Mouse (Mus musculus) left cerebral cortex, adult 2 months (tissue): Measurements from ENCODE around the gene Ubc. TPM values are rescaled to one million over a fixed set of nuclear protein-coding genes. Genes with fewer than 3 reads are reported as not detected.

Experiments
- DNase-seq, 2 experiments: peaks; one replicate each; pipeline ENCODE4 v3.0.0; 2021 to 2022; ENCODE audit warnings: low spot score in 2 of 2, mixed read lengths in 1 of 2; ENCODE audit errors: extremely low spot score in 1 of 2
- H3K27ac ChIP-seq: fragments of 200-600 bp; 2 replicates; pipeline ENCODE4 v1.8.1; 2022
- H3K4me3 ChIP-seq: fragments of 200-600 bp; 2 replicates; pipeline ENCODE4 v1.8.1; 2022
- CTCF ChIP-seq: fragments of 200-600 bp; IDR thresholded peaks from 2 replicates; pipeline ENCODE4 v1.8.1; 2022; ENCODE audit warnings: antibody characterized with exemption, mild to moderate bottlenecking, moderate library complexity
- intact Hi-C: fragments of 180-260 bp; cut with DNase I; formaldehyde crosslinking; loops from one replicate; pipeline ENCODE4 v1.15.1; 2025
- total RNA-seq, 2 experiments: library from RNA; stranded (reverse); gene quantifications; 2 replicates each; pipeline ENCODE4 v1.2.3; 2021

The Ubc gene
- total RNA-seq, 2 experiments from 2014 or later: 846 to 851 TPM

DNA sequence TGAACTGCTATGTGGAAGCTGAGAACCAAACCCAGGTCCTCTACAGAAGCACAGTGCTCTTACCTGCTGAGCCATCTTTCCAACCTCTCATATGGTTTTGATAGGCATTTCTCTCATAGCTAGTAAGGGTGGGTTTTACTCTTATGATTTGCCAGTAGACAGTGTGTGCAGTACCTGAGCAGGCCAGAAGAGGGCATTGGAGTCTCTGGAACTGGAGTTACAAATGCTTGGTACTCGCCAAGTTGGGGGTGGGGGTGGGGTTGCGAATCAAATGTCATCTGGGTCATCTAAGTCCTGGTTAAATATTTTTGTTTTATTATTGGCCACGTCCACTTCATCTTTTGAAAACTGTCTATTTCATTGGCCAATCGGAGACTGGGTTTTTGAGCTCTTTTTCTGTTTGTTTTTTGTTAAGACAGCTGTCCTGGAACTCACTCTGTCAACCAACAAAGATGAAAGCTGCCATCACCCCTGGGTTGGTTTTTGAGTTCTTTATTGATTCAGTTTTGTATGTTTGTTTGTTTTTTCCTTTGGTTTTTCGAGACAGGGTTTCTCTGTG, 22.0 kb upstream of the Ubc start:
- no peak overlapping the region for H3K4me3 ChIP-seq
- H3K27ac ChIP-seq: no peak overlapping the region
- intact Hi-C loops: loop anchor here (1.0 to 2.0 kb wide), 2 partner anchors 30 to 51 kb away; no protein-coding TSS in a partner anchor
- TF ChIP-seq CTCF: peak; percentile 57
- peak in 1 of 2 experiments; percentile 66 for DNase-seq

DNA sequence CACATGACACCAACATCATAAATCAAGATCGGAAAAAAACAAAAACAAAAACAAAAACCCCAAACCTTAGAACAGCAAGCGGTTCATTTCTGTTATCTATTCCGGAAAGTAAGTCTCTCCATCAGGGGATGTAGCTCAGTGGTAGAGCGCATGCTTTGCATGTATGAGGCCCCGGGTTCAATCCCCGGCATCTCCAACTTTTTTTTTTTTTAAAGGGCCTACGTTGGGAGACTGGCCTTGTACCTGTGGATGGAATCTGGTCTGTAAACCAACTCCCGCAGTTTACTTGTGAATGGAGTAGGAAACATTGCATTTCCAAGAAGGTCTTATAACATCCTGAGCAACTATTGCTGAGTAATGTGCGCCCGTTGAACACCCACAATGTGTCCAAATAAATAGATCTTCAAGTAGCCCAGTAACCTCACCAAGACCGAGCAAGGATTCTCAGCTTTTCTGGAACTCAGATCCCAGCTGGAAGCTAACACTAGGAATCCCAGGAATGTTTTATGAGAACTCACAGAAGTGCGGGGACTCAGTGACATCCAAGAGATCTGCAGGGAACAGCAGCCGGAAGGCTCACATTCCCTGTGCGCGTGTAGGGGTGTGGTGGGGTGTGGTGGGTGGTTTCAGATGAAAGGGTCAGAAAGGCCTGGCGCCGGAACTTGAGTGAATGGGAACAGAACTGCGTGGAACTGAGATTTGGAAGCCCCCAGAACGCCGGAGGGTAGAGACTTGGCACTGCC, 19.5 kb upstream of the Ubc start:
- DNase-seq: peak; percentile 49 to 55
- no peak for TF ChIP-seq CTCF
- H3K4me3 ChIP-seq: peak overlapping the region; percentile 49
- peak overlapping the region; percentile 79 for H3K27ac ChIP-seq
- intact Hi-C loops: no loop called here

DNA sequence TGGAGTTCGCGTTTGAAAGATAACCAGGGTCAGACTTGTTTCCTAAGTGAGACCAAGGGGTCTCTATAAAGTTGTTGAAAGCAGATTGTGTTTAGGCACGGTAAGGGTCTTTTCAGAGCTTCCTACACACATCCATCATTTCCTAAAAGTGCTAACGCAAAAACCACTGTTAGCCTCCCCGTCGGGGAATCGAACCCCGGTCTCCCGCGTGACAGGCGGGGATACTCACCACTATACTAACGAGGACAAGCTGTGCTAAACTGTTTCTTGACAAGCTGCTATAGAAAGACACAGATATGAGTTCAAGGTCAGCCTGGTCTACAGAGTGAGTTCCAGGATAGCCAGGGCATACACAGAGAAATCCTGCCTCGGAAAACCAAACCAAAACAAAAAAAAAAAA, 18.8 kb upstream of the Ubc start:
- peak overlapping the region; percentile 79 for H3K27ac ChIP-seq

DNA sequence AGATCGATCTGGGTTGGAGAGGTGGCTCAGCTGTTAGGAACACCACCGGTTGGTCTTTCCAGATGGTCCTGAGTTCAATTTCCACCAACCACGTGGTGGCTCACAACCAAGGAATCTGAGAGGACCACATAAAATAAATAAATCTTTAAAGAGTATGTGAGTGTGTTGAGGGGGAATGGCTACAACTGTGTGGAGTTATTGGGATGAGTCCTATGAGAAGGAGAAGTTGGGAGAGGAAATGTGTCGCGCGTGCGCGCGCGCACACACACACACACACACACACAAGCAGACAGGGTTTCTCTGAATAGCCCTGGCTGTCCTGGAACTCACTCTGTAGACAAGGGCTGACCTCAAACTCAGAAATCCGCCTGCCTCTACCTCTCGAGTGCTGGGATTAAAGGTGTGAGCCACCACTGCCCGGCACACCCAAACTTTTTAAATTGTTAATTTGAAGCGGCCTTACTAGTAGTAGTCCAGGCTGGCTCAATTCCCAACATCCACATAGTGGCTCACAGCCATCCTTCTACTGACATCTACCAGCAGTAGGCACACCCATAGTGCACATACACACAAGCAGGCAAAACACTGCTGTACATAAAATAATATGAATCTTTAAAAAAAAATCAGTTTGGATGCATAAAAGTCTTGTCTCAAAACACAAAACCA, 18.0 kb upstream of the Ubc start:
- Histone ChIP-seq H3K27ac (no peak overlapping the region), H3K4me3 (no peak overlapping the region)
- no peak for DNase-seq
- intact Hi-C loops: no loop called here
- no peak for TF ChIP-seq CTCF

More for the DNA sequence above, 18.8 kb upstream of the Ubc start:
- intact Hi-C loops: no loop called here
- TF ChIP-seq CTCF: no peak
- peak; percentile 87 to 89 for DNase-seq
- H3K4me3 ChIP-seq: peak overlapping the region; percentile 49

DNA sequence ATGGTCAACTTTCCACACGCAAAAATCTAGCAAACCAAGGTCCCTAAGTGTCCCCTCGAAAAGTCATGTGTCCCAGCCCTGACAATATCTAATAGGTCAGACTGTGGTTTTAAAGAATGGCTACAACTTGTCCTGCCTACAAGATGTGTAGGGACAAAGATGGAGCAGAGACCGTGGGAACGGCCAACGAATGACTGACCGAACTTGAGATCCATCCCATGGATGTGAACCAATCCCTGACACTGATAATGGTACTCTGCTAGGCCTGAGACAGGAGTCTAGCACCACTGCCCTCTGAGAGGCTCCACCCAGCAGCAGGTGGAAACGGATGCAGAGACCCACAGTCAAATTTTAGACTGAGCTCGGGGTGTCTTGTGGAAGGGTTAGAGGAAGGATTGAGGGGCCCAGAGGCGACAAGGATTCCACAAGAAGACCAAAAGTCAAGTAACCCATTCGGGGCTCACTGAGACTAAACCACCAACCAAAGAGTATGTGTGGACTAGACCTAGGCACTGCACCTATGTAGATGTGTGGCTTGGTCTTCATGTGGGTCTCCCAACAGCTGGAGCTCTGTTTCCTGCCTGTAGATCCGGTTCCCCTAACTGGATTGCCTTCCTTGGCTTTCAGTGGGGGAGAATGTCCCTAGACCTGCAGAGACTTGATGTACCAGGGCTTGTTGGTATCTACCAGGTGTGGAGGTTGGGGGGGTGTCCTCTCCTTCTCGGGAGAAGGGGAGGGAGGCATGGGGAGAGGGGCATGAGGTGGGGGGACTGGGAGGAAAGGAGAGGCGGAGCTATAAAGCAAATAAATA, 17.2 kb upstream of the Ubc start:
- DNase-seq: no peak
- Histone ChIP-seq H3K27ac (peak overlapping the region; percentile 99), H3K4me3 (peak overlapping the region; percentile 58)
- no peak for TF ChIP-seq CTCF
- intact Hi-C loops: no loop called here

DNA sequence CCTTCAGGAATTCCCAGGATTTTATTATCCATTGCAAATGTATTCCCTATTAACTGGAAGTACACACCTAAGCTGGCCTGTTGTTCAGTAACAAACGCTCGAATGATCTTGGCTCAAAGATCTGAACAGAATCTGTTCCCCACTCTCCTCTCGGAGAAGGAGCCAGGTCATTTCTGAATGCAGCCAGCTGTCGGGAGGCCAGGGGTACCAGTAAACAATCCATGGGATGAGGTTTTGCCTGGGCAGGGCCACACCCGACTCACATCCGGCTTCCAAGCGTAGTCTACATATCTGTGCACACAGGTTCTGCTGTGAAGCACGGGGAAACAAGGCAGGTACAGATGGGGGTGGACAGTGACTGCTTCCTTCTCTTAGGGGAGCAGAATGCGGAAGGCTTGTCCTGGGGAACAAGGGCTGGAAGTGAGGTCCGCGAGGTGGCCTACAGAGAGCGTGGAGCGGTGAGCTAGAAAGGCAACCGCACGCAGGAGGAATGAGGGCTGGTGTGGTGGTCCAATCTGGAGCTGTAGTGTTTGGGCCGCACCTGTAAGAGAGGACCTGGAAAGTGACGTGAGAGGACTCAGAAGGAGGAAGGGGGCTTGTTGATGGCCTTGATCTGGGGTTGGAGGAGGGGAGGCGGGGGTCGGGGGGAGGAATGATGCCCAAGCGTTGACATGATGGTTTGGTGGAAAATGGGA, 16.5 kb upstream of the Ubc start:
- Histone ChIP-seq H3K4me3 (peak overlapping the region; percentile 58), H3K27ac (peak overlapping the region; percentile 99)
- intact Hi-C loops: no loop called here
- TF ChIP-seq CTCF: no peak
- peak; percentile 55 to 61 for DNase-seq

DNA sequence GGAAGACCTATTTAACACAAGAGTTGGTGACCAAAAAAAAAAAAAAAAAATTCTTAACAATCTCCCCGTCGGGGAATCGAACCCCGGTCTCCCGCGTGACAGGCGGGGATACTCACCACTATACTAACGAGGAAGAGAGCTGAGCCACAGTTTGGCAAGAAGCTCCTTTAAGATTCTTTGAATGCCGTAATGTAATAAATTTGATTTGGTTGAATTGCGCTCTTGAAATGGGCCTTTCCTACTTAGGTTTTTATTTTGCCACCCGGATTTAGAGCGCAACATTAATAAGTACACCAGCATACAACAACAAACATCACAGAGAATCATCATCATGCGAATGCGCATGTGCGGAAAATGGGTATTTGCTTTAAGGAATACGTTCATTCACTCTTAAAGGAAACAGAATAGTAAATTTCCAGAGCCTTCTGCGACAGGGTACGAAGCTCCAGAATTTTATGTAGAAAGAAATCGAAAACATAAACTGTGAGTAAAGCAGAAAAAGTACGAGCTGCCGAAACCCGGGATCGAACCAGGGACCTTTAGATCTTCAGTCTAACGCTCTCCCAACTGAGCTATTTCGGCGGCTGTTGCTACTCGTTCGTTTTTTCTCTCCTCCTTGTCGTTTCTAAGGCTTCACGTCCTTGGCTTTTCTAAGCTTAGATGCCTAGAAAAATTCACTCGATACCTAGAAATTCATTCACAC, 15.7 kb upstream of the Ubc start:
- Histone ChIP-seq H3K4me3 (peak overlapping the region; percentile 58), H3K27ac (peak overlapping the region; percentile 99)
- DNase-seq: peak; percentile 87 to 89
- no peak for TF ChIP-seq CTCF
- intact Hi-C loops: loop anchor here (1.0 kb wide), 2 partner anchors 12 to 16 kb away; partner anchors contain the start of gene Gm10382

DNA sequence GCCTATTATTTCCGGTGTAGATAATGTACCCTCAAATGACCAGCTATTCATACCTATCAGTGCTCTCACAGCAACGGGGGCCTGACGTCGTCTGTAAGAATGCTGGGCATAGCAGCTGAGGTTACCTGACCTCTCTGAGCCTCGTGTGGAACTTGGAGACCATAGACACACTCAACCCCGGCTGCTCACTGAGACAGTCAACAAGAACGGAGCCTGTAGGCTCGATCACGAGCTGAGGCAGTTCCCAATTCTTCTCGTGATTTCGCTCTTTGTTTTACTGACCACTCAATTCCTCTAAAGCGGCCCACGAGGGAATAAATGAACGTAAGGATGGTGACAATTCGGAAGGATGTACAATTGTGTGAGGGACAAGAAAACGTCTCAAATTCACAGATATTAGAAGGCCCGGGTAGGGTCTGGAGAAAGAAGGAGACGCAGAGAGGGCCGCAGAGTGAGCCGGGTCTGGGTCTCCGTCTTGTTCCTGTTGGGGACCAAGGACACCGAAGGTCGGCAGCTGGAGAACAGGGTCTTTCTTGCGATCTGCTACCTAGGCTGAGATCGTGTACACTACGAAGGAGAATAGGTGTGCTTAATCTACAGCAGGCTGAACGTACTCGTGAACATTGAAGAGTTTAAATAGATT, 15.0 kb upstream of the Ubc start:
- DNase-seq: peak; percentile 41 to 47
- H3K27ac ChIP-seq: peak overlapping the region; percentile 99
- H3K4me3 ChIP-seq: peak overlapping the region; percentile 58
- intact Hi-C loops: loop anchor here (1.0 kb wide), 2 partner anchors 12 to 16 kb away; partner anchors contain the start of gene Gm10382
- TF ChIP-seq CTCF: no peak

DNA sequence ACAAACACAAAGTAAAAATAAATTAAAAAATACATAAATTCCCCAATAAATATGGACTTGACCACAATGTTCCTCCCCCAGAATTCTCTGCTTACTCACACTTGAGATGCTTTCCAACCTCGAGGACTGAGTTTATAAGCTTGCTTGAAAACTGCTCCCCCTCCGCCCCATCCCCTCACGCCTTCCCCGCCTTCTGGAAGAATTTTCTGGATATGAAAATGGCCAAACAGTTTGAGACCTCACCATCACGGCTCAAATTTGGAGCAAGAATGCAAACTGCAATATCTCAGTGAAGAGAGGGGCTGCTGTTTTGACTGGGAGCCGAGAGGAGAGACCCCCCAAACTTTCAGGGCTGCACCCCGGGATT, 14.5 kb upstream of the Ubc start:
- peak overlapping the region; percentile 58 for H3K4me3 ChIP-seq
- intact Hi-C loops: no loop called here
- H3K27ac ChIP-seq: peak overlapping the region; percentile 99
- no peak for TF ChIP-seq CTCF
- no peak for DNase-seq
